Mouse (Mus musculus) induced T-regulatory cell, adult 2 months (primary cell): ENCODE measurements around the gene Prkab1.

ENCODE experiments used
- DNase-seq: peaks from one replicate; pipeline ENCODE4 v3.0.0-alpha.2; 2012; ENCODE audit warnings: low read depth

Prkab1 gene

DNA sequence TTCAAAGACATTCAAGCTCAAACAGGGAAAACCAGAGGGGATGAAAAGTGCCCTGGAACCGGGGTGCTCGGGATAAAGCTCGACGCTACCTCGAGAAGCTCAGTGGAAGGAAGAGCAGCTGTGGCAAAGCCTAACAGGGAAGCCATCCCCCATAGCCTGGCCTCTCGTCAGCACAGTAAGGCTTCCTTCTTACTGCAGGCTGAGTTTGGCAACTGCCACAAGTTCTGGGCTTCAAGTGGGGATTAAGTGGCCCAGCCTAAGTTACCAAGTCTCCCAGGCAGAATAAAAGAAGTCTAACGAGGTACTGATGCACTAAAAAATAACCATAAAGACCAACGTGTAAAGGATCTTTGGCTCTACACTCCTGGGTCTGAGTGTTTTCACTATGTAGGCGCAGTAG lies 6.1 kb downstream of the Prkab1 start:
- DNase-seq, result no peak

DNA sequence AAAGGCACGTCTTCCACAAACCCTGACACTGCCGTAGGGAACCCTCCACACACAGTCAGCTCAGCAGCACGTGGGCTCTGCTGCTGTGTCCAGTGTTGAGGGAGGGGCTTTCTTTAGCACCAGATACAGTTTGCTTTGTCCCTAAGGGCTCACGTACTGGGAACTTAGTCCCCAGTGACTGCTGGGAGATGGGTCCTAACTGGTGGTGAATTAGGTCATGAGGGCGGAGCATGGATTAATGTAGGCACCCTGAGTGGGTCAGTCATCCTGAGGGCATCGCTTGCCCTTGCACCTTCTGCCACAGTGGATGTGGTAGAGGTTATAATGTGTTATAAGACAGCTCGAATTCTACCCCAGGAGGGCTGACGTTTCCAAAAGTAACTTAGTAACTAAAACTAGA lies 6.9 kb downstream of the Prkab1 start:
- DNase-seq, result no peak

DNA sequence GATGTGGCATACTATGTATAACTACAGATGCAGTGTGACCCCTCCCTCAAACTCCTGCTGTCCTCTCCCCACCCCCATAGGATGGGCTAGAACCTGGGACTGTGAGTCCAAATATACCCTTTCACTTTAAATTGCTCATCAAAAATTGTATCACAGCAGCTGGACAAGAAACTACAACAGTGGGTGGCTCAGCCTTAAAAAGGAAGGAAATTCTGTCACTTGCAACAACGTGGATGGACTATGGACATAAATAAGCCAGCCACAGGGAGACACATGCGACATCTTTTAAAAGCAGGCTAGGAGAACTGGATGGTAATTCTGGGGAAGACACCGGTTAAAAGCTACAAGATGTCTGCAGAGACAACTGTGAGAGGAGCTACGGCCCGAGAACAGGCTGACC lies 7.8 kb downstream of the Prkab1 start:
- DNase-seq, result no peak

DNA sequence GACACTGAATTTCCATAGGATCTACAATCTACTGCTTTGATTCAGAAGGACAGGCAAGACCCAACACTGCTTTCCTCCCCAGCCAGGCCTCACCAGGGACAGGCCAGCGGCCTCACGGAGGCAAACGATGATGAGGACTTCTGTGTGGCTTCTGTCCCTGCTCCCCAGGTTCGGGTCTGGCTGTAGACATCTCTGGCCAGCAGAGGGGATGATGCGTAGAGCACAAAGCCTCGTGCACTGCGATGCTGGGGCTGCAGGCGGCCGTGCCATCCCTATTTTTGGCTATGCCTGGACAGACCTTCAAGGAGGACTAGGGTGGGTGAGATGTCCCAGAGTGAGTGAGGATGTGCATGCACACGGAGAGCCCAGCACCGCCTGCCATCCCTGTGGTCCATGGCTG lies 10.1 kb downstream of the Prkab1 start:
- DNase-seq, result no peak

DNA sequence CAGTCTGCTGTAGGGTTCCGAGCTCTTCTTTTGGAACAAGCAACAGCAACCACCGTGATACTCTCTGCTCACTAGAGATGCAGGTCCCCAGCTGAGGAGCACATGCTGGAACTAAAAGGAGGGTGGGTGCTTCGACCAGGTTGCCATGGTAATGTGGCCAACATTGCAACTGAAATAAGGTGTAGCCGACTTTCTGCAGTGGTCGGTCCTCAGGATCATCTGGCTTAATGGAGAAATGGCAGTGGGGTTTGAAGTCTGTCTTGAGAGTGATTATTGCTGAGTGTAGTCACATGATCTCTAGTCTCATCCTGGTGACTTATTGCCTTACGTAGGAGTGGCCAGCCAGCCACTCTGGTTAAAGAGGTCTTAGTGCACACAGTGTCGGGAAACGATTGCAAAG lies 10.5 kb downstream of the Prkab1 start:
- DNase-seq, result no peak

DNA sequence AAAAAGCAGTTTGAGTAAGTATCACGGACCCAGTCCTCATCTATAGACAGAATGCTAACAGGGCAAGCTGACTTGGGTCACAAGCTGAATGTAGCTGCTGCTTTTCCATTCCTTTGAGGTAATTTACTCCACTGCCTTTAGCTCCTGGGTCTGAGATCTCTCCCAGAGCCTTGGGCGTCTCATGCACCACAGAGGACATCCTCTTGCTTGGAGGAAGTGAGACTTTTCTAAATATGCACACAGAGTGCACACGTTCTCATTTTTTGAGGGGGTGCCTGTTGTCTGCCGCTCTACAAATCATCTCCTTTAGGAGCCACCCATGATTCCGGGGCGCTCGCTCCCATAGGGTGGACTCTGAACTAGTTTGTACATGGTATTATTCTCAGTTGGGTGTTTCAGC lies 11.8 kb downstream of the Prkab1 start:
- no peak for DNase-seq

DNA sequence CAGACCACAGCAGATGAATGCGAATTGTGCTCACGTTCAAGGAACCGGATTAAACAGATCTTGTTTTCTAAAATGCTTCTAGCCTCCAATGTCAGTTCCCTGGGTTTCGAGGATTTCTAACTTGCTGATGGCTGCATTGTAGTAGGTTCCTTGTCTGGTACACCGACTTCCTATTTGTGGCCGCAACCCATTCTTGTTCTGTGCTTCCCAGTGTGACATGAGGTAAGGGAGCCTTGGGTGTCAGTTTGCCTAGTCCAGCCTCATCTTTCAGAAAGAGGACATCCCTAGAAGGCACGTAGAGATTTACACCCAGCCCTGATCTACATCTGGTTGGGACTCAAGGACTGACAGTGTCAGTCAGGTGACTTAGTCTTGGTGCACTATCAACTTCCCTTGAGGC lies 12.6 kb downstream of the Prkab1 start:
- no peak for DNase-seq

DNA sequence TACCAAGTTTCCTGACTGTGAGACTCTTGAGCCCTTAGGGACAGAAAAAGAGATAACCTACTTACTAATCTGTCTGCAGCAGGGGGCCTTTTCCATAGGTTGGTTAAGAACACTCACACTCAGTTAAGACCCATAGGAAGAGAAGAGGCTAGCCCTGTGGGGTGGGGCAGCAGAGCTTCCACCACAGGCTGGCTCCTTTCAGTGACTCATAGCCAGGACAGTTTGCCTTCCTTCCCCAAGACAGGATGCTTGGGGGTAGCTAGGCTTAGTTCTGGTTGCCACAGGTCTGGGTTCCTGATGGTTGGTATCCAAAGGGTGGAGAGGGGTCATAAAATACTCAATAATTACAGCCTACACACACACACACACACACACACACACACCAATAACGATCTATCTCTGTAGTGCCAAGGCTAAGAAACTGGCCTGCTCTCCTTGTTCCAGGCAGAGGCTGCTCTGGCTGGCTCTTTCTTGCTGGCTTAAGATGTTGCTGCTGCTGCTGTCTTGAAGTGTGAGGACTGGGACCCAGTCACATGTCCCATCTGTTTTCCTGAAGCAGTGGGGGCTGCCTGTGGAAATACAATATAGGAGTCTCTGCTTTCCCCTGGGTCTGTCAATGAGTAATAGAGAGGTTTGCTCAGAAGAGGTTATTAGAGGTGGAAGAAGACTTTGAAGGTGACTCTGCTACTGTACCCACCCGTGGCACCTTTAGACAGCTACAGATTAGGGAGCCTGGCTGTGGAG lies 14.3 kb downstream of the Prkab1 start:
- DNase-seq, result no peak

DNA sequence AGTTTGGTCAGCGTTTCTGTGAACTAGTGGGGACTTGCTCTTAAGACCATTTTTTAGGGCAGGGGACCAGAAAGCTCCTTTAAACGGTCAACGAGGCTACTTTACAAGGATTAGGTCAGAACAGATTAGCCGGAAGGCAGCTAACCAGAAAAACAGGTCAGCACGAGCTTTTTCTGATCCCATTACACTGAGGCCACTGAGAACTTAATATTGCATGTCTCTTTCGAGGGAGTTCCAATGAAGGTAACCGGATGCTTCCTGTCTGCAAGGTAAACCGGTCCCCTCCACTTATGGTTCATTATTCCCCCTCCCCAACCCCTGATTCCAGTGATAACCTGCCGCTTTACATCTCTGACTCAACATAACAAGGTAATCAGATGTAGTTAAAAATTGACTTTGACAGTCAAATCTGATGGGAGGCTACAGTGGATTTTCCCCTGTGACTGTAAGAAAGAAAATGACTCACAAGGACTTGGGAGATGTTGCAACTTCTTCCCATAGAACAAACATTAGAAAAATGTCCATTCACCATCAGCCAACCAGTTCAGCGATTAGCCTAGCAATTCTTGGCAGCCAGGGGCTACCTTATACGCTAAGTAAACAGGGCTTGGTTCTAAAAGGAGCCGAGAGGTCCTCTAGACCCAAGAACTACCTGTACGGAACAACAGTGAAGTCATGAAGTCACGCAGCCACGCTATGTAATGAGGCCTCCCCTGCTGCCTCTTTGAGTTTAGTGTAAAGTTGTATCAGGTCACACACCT lies 15.0 kb downstream of the Prkab1 start:
- DNase-seq, result peak; percentile 14

DNA sequence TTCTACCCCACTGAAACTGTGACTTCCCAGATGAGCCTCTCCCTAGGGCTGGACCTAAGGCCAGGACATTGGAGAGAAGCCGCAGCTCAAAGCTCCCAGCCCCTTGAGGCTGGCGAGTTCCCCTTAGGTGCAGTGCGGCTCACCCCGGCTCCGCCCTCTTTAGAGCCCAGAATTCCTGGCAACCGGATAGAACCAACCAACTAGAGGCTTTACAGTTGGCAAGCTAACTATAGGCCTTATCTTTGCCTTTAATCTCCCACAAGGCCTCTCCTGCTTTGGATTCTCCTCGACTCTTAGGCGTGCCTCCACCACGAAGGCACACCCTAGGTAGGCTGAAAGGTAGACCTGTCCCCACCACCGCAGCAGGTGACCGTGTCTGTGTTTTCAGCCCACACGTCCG lies 16.6 kb downstream of the Prkab1 start:
- DNase-seq, result no peak

DNA sequence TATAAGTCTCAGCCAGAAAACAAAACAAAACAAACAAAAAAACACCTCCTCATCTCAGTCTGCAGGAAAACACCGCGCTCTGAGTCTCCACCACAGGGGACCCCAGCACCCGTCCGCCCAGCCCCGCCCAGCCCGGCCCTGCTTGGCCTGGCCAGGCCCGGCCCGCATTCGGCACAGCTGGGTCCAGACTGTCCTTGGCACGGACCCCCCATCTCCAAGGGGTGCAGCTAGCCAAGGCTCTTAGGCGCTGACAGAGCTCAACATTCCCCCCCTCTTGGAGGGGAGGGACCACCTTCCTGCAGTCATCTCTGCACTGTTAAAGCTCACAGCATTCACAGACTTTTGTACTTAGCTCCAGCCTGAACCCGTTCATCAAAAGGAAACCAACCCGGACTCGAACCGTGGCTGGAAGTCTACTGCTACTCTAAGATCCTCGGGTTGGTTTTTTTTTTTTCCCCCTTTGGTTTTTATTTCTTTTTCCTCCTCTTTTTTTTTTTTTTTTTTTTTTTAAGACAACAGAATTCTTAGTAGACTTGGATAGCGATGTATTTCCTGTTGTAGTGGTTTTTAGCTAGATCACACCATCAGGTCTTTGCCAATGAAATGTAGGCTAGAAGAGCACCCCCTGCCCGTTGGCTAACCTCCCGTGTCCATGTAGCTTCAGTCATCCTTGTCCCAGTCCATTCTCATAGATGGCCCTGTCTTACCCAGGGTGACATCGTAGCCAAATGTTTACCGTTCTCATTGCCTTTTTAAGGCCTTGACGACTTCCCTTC lies 17.8 kb downstream of the Prkab1 start:
- DNase-seq, result no peak

DNA sequence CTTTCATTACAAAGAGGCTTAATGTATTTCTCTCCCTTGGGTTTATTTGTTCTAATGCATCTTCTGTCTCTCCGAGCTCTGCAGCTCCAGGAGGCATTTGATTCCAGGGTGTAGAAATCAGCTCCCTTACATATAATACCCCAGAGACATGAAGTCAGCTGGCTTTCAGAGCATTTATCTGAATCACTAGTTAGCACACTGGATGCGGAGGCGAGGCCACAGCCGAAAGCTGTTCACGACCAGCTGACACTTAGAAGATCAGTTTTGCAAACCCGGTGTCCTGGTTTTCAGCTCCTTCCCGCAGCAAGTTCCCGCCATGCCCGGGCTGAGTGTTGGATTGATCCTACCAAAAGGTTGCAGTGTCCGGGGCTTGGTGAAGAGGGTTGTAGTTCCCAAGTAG lies 20.0 kb downstream of the Prkab1 start:
- DNase-seq, result no peak

DNA sequence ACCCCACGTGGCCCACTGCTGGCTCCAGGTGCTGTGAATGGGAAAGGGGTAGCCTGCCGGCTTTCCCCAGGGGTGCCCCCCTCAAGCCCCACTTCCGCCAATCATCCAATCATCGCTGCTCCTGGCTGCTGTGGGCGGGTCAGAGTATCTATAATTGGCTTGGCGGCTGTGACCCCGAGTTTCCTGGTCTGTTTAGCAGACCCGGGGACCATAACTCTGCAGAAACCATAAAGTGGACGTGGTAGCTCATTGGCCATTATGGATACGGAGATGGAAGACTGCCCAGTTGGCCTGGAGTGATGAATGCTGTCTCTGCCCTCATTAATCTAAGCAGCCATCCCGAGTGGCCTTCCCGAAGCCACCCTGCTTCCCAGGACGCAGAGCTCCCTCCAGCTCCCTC lies 20.5 kb downstream of the Prkab1 start:
- DNase-seq, result no peak

DNA sequence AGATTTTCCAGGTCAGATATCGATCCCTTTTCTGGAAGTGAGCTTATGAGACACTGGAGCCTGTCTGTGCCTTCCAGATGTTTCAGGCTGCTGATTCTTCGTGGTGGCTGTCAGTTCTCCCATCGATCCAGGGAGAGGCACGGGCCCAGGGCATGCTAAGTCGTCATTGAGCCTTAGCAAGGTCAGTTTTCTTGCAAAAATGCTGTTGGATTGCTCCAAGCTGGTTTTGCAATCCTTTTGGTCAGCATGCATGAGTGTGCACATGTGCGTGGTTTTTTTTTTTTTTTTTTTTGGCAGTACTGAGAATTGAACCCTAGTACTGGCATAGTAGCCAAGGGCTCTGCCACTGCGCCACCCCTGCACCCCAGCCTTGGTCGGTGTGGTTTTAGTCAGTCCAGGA lies 21.2 kb downstream of the Prkab1 start:
- DNase-seq, result no peak

DNA sequence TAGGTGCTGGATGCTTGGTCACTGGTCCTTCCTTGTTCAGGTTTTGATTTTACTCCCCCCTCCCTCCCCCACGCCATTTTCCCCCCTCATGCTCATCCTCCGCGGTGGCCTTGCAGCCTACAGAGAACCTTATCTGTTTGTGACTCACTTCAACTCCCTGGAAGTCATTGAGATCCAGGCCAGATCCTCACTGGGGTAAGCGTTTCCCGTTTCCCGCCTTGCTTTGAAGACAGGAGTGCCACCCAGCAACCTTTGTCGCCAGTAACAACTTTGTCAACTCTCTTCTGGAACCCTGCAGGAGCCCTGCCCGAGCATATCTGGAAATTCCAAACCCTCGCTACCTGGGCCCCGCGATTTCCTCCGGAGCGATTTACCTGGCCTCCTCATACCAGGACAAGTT lies 26.9 kb downstream of the Prkab1 start:
- DNase-seq, result no peak

DNA sequence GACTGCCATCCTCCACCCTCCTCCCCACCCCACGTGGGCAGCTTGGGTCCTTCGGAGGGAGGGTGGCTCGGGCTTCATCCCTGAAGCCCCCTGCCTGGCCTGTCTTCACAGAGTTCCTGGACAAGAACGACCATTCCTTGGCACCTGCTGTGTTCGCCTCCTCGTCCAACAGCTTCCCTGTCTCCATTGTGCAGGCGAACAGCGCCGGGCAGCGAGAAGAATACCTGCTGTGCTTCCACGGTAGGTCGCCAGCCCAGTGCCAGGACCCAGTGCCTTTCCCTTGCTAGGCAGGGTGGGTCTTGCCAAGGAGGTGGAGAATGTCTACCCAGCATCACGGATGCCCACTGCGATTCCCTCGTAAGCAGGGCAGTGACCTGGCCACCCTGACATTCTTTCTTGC lies 30.2 kb downstream of the Prkab1 start:
- no peak for DNase-seq

DNA sequence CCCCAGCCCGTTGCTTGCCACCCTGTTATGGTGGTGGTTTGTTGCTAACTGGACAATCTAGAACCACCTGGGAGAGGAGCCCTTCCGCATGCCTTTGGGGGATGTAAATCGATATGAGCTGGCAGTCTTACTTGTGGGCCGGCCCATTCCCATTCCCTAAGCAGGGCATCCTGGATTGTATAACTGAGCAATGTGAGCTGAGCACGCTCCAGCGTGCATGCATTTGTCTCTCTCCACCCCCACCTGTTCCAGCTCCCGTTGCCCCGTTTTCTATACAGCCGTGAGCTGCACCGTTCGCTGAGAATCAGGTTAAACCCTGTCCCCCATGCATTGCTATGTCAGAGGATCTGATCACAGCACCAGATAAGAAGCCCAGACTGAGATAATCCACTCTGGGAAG lies 32.6 kb downstream of the Prkab1 start:
- no peak for DNase-seq

DNA sequence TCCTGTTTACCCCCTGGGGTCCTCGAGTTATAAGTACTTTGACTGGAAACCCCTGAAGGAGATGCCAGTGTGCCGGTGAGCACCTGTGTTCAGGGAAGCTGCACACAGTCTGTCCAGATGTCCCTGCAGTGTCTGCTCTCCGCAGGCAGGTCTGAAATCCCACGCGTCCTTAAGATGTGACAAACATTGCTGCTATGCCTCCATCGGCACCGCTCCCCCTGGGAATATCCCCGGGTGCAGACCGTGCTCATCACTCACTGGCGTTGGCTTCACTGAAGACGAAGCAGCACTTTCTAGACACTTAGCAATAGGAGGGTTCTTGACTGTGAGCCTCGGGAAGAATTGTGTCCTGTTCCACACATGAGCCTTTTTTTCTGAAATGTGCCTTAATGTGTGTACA lies 37.0 kb downstream of the Prkab1 start:
- no peak for DNase-seq

DNA sequence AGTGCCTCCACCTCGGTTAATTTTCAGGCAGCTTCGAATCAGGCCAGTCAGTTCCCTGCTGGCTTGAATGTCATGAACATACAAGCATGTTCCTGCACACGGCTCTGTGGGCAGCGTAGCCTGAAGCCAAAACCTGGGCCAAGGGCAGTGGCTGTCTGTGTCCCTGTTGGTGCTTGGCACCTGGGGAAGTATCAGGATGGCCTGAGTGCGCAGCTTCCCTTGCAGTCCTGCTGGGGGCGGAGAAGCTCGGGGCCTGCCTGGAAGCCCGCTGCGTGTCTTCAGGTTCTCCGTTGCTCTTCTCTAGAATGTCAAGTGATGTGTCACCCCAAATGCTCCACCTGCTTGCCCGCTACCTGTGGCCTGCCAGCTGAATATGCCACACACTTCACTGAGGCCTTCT lies 39.2 kb downstream of the Prkab1 start:
- DNase-seq, result no peak

DNA sequence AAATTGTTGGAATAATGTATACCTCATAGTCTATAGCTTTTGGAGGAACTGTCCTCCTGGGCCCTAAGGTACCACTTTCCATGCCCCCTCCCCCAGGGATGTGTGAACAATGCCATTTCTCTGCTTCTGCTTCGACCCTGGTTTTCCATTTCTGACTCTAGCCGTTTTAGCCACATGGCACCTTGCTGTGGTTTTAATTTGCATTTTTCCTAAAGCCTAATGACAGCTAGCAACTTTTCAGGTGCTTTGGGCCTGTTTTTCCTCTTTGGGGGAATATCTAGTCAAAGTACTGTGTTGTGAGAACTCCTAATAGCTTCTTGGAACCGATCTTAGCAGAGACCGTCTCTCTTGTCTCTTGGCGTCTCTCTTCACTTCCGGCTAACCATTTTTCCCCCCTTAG lies 39.9 kb downstream of the Prkab1 start:
- no peak for DNase-seq

DNA sequence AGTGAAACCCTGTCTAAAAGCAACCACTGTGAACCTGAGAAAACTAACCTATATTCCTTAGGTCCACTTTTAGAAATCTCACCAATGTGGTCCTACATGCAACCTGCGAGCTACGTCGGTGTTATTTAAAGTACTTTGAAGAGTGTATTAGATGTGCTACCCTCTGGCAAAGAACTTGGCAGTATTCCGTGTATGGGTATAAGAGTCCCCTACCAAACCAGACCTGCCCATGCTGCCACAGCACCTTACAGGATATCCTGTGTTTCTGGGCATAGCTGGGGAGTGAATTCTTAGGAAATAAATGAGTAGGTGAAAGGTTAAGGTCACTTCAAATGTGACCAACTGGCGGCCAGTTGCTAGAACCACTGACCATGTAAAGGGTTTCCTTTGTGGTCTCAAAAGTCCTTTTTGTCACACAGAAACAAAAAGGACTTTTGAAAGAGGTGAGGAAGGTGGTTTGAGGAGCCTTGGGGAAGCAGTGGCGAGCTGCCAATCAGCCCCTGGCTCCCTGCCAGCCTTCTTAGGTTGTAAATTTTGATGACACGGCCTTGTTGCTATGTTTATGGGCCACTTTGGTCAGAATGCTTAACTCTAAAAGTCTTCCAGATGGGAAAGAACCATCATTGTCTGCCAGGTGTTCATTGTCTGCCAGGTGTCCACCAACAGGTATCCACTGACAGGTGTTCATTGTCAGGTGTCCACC lies 41.5 kb downstream of the Prkab1 start:
- DNase-seq, result no peak

DNA sequence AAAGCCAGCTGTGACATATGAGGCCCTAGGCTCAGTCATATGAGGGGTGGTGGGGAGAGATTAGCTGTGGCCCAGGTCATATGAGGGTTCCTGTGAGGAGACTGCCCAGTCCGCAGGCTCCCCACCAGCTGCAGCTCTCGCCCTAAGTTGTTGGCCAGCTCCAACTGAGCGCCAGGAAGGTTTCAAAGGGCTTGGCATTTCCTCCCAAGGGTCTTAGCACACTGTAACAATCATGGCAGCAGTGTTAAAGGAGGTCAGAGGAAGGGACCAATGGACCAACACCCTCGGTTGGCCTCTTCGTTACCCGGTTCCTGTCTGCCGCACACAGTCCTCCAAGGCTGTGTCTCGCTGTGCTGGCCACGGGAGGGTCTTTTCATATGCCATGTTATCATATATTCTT lies 43.8 kb downstream of the Prkab1 start:
- no peak for DNase-seq
